Mouse (Mus musculus): ENCODE data around the gene Izumo2. TPM values are rescaled to one million over a fixed set of nuclear protein-coding genes. Genes with fewer than 3 reads are reported as not detected.

Izumo2 gene
- not detected in 2 replicates for polyA plus RNA-seq (2012; rRNA removed)

GRCm38 (mm10) chr7:44708574-44708973 lies at the start of gene Izumo2:
Izumo2 (plus strand) TSS chr7:44708742.

GRCm38 (mm10) chr7:44670803-44671202 lies 37.7 kb upstream of the Izumo2 start, which contains the start of gene Myh14:
Myh14 (minus strand) TSS chr7:44670843.

GRCm38 (mm10) chr7:44748101-44749044 lies 39.8 kb downstream of the Izumo2 start, which contains the start of gene Vrk3:
Vrk3 (plus strand) TSS chr7:44748413.

GRCm38 (mm10) chr7:44750950-44751349 lies 42.4 kb downstream of the Izumo2 start, which contains the start of gene Zfp473:
Zfp473 (minus strand) TSS chr7:44751050.

Other genes starting within 250 kb of the Izumo2 start
- gene Aspdh, start 243.4 kb upstream of the Izumo2 start, polyA plus RNA-seq (2012; rRNA removed) = 0.46 and 2.6 TPM in 2 replicates
- 224 and 234 TPM in 2 replicates for gene Josd2, start 240.8 kb upstream of the Izumo2 start, polyA plus RNA-seq (2012; rRNA removed)
- 430 and 453 TPM in 2 replicates for gene Emc10, start 212.2 kb upstream of the Izumo2 start, polyA plus RNA-seq (2012; rRNA removed)
- 19.1 and 24.1 TPM in 2 replicates for gene Fam71e1, start 212.2 kb upstream of the Izumo2 start, polyA plus RNA-seq (2012; rRNA removed)
- gene Mybpc2, start 184.1 kb upstream of the Izumo2 start, polyA plus RNA-seq (2012; rRNA removed) = 1.3 and 1.4 TPM in 2 replicates
- 0.78 and 1.3 TPM in 2 replicates for gene Spib, start 176.7 kb upstream of the Izumo2 start, polyA plus RNA-seq (2012; rRNA removed)
- 92.1 and 95.5 TPM in 2 replicates for gene Pold1, start 159.9 kb upstream of the Izumo2 start, polyA plus RNA-seq (2012; rRNA removed)
- gene Nr1h2, start 154.8 kb upstream of the Izumo2 start, polyA plus RNA-seq (2012; rRNA removed) = 236 and 251 TPM in 2 replicates
- gene Napsa, start 136.4 kb upstream of the Izumo2 start, polyA plus RNA-seq (2012; rRNA removed) = 24.1 and 29.3 TPM in 2 replicates
- 2.9 and 3.1 TPM in 2 replicates for gene Kcnc3, start 118.1 kb upstream of the Izumo2 start, polyA plus RNA-seq (2012; rRNA removed)
- 9.2 and 12.0 TPM in 2 replicates for gene Myh14, start 37.9 kb upstream of the Izumo2 start, polyA plus RNA-seq (2012; rRNA removed)
- gene Vrk3, start 39.7 kb downstream of the Izumo2 start, polyA plus RNA-seq (2012; rRNA removed) = 30.5 and 41.0 TPM in 2 replicates
- gene Zfp473, start 42.3 kb downstream of the Izumo2 start, polyA plus RNA-seq (2012; rRNA removed) = 0.66 and 0.89 TPM in 2 replicates
- gene Nup62, start 107.3 kb downstream of the Izumo2 start, polyA plus RNA-seq (2012; rRNA removed) = 121 and 156 TPM in 2 replicates
- gene Il4i1, start 107.6 kb downstream of the Izumo2 start, polyA plus RNA-seq (2012; rRNA removed) = 3.7 and 5.0 TPM in 2 replicates
- gene Atf5, start 107.9 kb downstream of the Izumo2 start, polyA plus RNA-seq (2012; rRNA removed) = 231 and 322 TPM in 2 replicates
- 475 and 657 TPM in 2 replicates for gene Akt1s1, start 140.2 kb downstream of the Izumo2 start, polyA plus RNA-seq (2012; rRNA removed)
- 147 and 164 TPM in 2 replicates for gene Tbc1d17, start 140.3 kb downstream of the Izumo2 start, polyA plus RNA-seq (2012; rRNA removed)
- gene Pnkp, start 148.4 kb downstream of the Izumo2 start, polyA plus RNA-seq (2012; rRNA removed) = 65.1 and 72.1 TPM in 2 replicates
- gene Ptov1, start 161.0 kb downstream of the Izumo2 start, polyA plus RNA-seq (2012; rRNA removed) = 762 and 793 TPM in 2 replicates
- gene Med25, start 184.0 kb downstream of the Izumo2 start, polyA plus RNA-seq (2012; rRNA removed) = 274 and 494 TPM in 2 replicates
- 133 and 143 TPM in 2 replicates for gene Fuz, start 187.3 kb downstream of the Izumo2 start, polyA plus RNA-seq (2012; rRNA removed)
- gene Ap2a1, start 220.8 kb downstream of the Izumo2 start, polyA plus RNA-seq (2012; rRNA removed) = 132 and 136 TPM in 2 replicates
- gene Tsks, start 234.5 kb downstream of the Izumo2 start, polyA plus RNA-seq (2012; rRNA removed) = 0.08 TPM in 1 of 2 replicates, not detected in the other